Mouse (Mus musculus) G1E (cell line): ENCODE measurements around the gene Dll4.

ENCODE experiments used
- CTCF ChIP-seq: IDR thresholded peaks from 2 replicates; pipeline ENCODE4 v1.5.1; 2012; ENCODE audit warnings: low read depth, low read length, inconsistent platforms, mixed read lengths
- GATA1 ChIP-seq: IDR thresholded peaks from 2 replicates; pipeline ENCODE4 v1.6.1; 2012; ENCODE audit warnings: borderline replicate concordance, low read length, inconsistent platforms, mixed read lengths
- POLR2AphosphoS5 ChIP-seq: IDR thresholded peaks from 2 replicates; pipeline ENCODE4 v1.6.1; 2012; ENCODE audit warnings: low read depth, low read length, inconsistent platforms; ENCODE audit not compliant: insufficient replicate concordance

DNA sequence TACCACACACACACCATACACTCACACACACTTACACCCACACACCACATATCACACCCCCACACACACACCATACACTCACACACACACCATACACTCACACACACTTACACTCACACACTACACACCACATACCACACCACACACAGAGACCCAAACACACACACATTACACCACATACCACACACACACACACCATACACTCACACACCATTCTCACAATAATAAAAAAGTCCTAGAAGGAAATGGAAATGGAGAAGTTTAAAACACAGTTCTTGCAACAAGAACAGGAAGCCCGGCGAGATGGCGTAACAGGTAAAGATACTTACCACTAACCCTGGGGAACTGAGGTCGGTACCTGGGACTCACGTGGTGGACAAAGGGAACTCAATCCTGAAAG lies 31.2 kb downstream of the Dll4 start:
- TF ChIP-seq CTCF = no peak
- TF ChIP-seq GATA1 = no peak
- no peak for TF ChIP-seq POLR2AphosphoS5
